Mouse (Mus musculus) olfactory bulb, adult 2 months (tissue): ENCODE data around the gene Mgmt. TPM values are rescaled to one million over a fixed set of nuclear protein-coding genes. Genes with fewer than 3 reads are reported as not detected.

Source experiments
- H3K27ac ChIP-seq: fragments of 200-500 bp; 2 replicates; pipeline ENCODE4 v1.5.1; 2012; ENCODE audit warnings: low read depth, low read length; ENCODE audit not compliant: insufficient read depth
- H3K4me1 ChIP-seq: fragments of 200-500 bp; 2 replicates; pipeline ENCODE4 v1.6.1; 2012; ENCODE audit warnings: low read length; ENCODE audit not compliant: control insufficient read depth, insufficient read depth
- H3K4me3 ChIP-seq: fragments of 200-500 bp; 2 replicates; pipeline ENCODE4 v1.5.1; 2012; ENCODE audit warnings: mild to moderate bottlenecking, low read depth, low read length, moderate library complexity; ENCODE audit not compliant: insufficient read depth
- CTCF ChIP-seq: fragments of 200-500 bp; IDR thresholded peaks from 2 replicates; pipeline ENCODE4 v1.5.1; 2012; ENCODE audit warnings: low read depth, mild to moderate bottlenecking, low read length, moderate library complexity; ENCODE audit not compliant: insufficient read depth
- POLR2A ChIP-seq: fragments of 200-500 bp; IDR thresholded peaks from 2 replicates; pipeline ENCODE4 v1.6.1; 2012; ENCODE audit warnings: mild to moderate bottlenecking, low read depth, low read length, moderate library complexity; ENCODE audit not compliant: insufficient read depth
- WGBS: fragments of 180-500 bp; shearing (Covaris S2); methylation state at CpG from one replicate; pipeline ENCODE4 v1.1.7; 2018; 5-methylcytosine and 5-hydroxymethylcytosine counted together
- polyA plus RNA-seq: library from polyadenylated mRNA; stranded (reverse); fragments of >200 nt; gene quantifications from 2 replicates; pipeline ENCODE4 v1.2.4, GENCODE M21; 2012; ENCODE audit warnings: low replicate concordance; ENCODE audit not compliant: missing spikeins, insufficient read depth, insufficient read length

Mgmt gene
- polyA plus RNA-seq, 1 experiment, result not detected

DNA sequence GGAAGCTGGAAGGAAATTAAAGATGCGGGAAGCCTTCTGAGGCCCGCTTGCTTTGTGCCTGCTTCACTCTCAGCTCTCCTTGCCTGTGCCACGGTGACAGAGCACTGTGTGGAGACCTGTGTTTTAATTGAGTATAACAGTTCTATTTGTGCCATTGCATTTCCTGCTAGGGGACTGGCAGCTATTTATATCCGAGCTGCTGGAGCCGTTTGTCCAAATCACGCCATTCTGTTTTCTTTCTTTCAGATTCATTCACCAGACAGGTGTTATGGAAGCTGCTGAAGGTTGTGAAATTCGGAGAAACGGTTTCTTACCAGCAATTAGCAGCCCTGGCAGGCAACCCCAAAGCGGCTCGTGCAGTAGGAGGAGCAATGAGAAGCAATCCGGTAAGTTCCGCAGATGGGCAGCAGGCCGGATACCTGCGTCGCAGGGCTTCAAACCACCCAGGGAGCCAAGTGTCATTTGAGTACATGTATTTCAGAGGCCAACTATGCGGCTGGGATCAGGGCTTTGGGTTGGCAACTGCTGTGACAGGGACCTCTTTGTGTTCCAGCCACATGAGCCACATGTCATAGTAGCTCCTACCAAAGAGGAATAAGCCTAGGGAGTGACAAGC is 226.9 kb downstream of the Mgmt start:
- WGBS, result 38% methylated on average over 16 of the region's 16 CpGs
- TF ChIP-seq CTCF (no peak), POLR2A (no peak)
- peaks cover 2% of the 10 kb centered on the region; the same call in 1 of the 2 replicates for H3K4me1 ChIP-seq
- H3K27ac ChIP-seq, result no peak overlapping the region
- H3K4me3 ChIP-seq, result no peak overlapping the region

DNA sequence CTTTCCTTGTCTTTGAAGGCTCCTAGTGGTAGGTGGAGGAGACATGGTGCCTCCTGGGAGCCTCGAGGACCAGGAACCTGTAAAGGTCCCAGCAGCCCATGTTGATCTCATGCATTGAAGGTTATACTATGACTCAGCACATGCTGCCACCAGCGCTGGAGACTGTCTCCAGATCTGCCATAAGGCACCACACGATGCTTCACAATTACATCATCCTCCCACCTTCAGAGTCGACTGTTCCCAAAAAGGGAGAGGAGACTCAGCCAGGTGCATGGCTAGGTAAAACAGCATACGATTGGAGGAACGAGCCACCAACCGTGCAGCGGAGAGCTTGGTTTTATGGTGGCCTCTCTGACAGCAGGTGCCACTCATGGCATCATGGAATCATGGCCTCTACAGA is 234.3 kb downstream of the Mgmt start:
- WGBS, result 78% methylated on average over 8 of the region's 8 CpGs
- Histone ChIP-seq H3K27ac (no peak overlapping the region), H3K4me3 (no peak overlapping the region), H3K4me1 (no peaks in the 10 kb centered on the region)
- no peak for TF ChIP-seq POLR2A

DNA sequence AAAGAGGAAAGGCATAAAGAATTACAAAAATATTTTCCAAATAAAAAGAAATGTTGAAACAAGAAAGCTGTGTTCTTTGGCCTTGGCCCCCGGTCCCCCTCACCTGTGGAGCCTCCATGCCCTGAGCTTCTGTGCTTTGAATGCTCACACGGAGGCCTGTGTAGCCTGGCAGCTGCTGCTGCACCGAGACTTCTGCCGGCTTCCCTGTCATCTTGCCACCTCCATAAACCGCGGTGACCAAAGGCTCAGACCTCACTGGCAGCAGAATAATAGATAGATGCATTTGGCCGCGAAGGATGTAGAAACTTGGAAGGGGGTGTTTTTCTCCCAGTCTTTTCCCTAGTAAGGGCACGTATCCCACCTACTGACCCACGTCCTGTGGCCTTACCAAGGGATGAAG is 235.8 kb downstream of the Mgmt start:
- TF ChIP-seq CTCF (no peak), POLR2A (no peak)
- H3K4me3 ChIP-seq, result no peak overlapping the region
- no peaks in the 10 kb centered on the region for H3K4me1 ChIP-seq
- H3K27ac ChIP-seq, result no peak overlapping the region
- 88% methylated on average over 10 of the region's 10 CpGs for WGBS

DNA sequence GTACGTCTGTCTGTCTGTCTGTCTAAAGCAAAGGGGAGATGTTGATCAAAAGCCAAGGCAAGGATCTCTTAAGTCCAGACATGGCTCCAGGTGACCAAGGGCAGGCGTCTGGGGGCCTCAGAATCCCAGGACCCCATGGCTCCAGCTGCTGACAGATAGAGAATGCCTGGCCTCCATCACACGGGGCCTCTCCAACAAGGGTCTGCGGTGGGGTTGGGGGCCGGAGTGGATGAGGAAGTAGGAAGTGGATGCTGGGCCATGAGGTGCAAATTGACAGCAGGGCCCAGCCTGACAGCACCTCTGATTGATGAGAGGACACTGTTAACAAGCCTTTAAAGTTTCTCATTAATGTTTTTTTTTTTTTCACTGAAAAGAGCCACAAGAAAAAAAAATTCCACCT is 237.5 kb downstream of the Mgmt start:
- TF ChIP-seq POLR2A, result no peak
- no peak for TF ChIP-seq CTCF

DNA sequence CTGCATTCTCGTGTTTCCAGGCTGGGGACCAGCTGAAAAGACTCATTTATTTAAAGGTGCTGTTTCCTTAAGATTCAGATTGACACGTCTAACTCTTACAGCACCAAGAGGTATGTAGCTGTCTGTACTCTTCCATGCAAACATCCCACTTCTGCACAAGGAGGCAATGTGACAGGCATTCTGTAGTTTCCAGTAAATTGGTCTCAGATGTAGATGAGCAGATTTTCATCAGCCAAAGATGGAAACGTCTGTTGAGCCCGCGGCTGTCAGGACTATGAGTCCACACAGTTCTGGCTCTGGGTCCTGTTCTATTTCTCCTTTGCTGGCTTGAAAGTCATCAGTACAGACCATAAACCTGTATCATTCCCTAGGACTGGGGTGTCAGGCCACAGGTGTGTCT is 243.7 kb downstream of the Mgmt start:
- WGBS, result 86% methylated on average over 5 of the region's 5 CpGs
- no peak for TF ChIP-seq CTCF
- TF ChIP-seq POLR2A, result no peak
- H3K27ac ChIP-seq, result no peak overlapping the region

More for the DNA sequence above, 237.5 kb downstream of the Mgmt start:
- no peak overlapping the region for H3K27ac ChIP-seq
- no peaks in the 10 kb centered on the region for H3K4me1 ChIP-seq
- 90% methylated on average over 5 of the region's 5 CpGs for WGBS
- no peak overlapping the region for H3K4me3 ChIP-seq

DNA sequence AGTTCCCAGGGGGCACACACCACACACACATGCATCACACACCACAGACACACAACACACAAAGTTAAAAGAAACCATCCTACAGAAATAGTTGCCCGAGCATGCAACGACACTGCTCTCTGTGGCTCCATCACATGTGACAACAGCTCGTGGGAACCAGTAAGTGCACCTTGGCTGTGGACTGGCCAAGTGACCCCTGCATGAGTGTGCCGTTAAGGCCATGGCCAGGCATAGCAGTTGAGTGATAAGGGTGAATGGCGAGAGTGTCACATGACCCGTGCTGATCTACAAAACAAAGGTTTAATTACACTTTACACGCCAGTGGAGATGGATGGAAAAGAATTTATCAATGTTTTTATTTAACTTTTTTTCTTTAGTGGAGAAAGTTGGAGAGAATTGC is 245.9 kb downstream of the Mgmt start:
- no peak for TF ChIP-seq CTCF
- no peak for TF ChIP-seq POLR2A
- no peak overlapping the region for H3K4me3 ChIP-seq
- no peaks in the 10 kb centered on the region for H3K4me1 ChIP-seq
- no peak overlapping the region for H3K27ac ChIP-seq
- WGBS, result 86% methylated on average over 7 of the region's 7 CpGs

More for the DNA sequence above, 243.7 kb downstream of the Mgmt start:
- Histone ChIP-seq H3K4me1 (no peaks in the 10 kb centered on the region), H3K4me3 (no peak overlapping the region)

DNA sequence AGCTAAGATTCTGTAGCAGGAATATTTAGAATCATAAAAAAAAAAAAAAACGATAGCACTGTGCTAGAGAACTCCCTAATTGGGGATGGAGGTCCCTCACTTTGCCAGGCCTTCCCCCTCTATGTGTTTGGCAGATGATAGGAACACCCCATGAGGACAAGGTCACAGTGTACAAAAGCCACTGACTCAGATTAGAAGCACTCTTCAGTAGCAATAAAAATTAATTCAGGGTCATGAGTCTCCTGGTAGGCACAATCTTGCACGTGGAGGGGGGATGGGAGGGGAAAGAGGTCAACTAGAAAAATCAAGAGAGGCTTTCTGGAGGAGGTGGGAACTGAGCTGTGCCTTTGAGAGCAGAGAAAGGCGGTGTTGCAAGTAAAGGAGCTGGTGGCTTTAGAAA is 247.0 kb downstream of the Mgmt start:
- no peaks in the 10 kb centered on the region for H3K4me1 ChIP-seq
- no peak overlapping the region for H3K27ac ChIP-seq
- whole genome bisulfite sequencing, result 61% methylated on average over 3 of the region's 3 CpGs
- no peak for TF ChIP-seq CTCF
- no peak for TF ChIP-seq POLR2A
- H3K4me3 ChIP-seq, result no peak overlapping the region

DNA sequence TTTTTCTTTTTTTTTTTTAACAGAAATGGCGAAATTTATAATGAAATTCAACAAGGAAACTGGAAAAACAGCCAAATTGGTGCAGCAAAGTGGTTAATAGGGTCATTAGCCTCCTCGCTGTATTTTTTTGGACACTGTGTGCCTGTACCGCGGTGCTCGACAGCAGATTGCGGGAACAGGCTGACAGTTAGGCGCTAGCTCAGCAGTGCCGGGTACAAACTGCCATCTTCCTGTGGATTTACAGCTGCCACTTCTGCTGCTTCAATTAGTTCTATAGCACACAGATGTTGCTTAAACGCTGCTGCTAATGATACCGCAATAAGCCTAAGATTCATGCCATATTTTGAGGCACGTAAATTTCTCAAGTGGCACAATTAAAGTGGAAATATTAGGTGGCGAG is 252.7 kb downstream of the Mgmt start:
- Histone ChIP-seq H3K27ac (no peak overlapping the region), H3K4me1 (no peaks in the 10 kb centered on the region), H3K4me3 (no peak overlapping the region)
- WGBS, result 45% methylated on average over 12 of the region's 12 CpGs
- TF ChIP-seq CTCF (no peak), POLR2A (no peak)

DNA sequence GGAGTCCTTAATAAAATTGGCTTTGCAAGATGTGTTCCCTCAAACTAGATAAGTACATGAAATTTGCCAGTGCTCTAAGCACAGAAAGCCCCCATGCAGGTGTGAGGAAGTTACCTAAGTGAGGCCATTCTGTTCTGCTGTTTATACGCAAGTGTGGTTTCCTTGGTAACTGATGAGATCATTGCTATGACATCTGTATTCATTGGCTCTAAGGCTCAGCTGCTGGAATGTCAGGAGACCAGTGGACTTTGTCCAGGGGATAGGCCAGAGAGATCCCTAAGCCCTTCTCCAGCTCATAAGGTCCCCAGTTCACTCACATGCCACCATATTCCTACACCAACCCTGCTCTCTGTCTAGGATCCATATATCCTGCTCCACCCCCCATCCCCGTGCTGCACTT is 257.4 kb downstream of the Mgmt start:
- Histone ChIP-seq H3K27ac (no peak overlapping the region), H3K4me1 (no peaks in the 10 kb centered on the region), H3K4me3 (no peak overlapping the region)
- no peak for TF ChIP-seq POLR2A
- TF ChIP-seq CTCF, result no peak
- WGBS, result 91% methylated on average over 2 of the region's 2 CpGs

DNA sequence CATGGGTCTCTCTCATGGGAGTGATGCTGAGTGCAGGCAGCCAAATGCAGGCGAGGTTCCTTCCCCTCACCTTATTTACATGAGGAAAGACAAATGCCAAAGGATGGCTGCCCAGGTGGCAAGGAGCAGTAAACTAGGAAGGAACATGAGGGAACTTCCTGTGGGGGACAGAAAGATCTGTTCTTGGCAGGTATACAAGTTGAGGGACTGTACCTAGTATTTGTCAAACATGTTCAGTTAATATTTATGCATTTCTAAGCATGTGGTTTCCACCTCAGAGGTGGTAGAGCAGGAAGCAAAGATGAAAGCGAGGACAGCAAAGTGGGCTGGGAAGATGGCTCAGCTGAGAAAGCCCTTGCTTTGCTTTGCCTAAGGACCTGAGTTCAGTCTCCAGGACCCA is 260.2 kb downstream of the Mgmt start:
- WGBS, result 88% methylated on average over 2 of the region's 2 CpGs
- Histone ChIP-seq H3K27ac (no peak overlapping the region), H3K4me3 (no peak overlapping the region), H3K4me1 (no peaks in the 10 kb centered on the region)
- TF ChIP-seq POLR2A (no peak), CTCF (no peak)
